Mouse (Mus musculus) spleen, postnatal 36 days (tissue): ENCODE results near the gene Slf2.
A peak's percentile ranks its signal among the peaks of the same experiment; 100 is the strongest.

Experiments used
- DNase-seq, 2 experiments: peaks; one replicate each; pipeline ENCODE4 v3.0.0; 2022; ENCODE audit warnings: low spot score in 2 of 2, mixed read lengths in 1 of 2

Gene Slf2

GRCm38 (mm10) chr19:44930744-44931453, at the start of gene Slf2:
Gene Slf2 (plus strand): TSS chr19:44931151.
- DNase-seq: peak; percentile 99

DNA sequence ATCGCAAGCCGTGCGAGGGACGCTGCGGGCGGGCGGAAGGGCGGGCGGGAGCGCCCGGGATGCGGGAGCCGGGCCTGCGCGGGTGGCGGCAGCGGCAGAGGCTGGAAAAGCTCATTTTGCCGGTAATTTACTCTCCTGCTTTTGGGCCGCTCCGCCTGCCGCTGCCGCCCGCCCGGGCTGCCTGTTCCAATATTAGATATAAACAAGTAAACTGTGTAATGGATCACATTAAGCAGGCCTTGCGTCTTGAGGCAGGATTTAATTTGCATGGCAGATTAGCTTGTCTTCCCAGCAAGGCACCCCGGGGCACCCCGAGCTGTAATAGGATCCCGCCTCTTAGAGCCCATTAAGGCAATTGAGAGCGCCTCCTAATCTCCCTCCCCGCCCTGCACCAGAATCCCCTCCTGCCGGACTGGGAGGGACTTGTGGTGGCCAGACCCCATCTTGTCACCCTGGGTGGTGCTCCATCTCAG, 48.4 kb upstream of the Slf2 start:
- DNase-seq: no peak

DNA sequence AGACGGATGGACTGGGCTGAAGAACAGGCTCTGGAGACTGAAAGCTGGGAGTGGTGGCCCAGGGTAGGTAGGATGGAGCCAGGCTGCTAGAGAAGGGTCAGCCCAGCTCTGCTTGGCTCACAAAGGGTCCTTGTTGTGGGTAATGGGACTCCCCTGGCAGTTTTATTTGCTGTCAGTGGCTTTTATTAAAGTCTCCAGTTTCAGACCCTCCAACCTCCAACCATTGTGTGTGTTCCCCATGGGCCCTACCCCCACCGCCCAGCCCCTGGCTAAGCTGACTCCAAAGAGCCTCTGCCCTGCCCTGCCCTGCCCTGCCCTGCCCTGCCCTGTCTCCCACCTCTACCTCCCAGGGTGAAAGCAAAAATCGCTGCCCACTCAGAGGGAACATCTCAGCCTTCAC, 46.6 kb upstream of the Slf2 start:
- DNase-seq: no peak

- no peak for DNase-seq
Observed at GRCm38 (mm10) chr19:44886475-44886874, 44.5 kb upstream of the Slf2 start.

DNA sequence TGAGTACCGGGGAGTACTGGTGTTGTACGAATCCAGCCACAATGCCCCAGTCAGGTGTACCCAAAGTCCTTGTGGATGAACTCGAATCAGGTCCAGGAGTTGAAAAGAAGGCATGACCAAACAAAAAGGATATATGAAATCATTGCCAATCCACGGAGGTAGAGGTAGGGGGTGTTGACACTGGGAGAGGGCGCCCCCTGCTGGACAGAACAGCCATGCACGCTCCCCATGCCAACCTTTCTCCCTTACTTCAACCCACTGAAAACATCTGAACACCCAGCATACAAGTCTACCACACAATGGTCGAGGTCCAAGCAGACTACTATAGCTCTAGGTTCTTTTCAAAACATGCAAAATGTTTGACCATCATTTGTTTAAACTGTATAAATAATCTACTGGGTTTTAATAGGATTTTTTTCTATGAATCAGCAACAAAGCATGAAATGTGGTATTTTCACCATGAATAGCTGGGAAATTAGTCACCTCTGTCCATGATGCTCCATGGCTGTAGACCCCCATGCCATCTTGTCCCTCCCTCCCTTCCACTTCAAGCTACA, 43.2 kb upstream of the Slf2 start:
- no peak for DNase-seq

- DNase-seq: no peak
Observed at GRCm38 (mm10) chr19:44889548-44889947, 41.4 kb upstream of the Slf2 start.

DNA sequence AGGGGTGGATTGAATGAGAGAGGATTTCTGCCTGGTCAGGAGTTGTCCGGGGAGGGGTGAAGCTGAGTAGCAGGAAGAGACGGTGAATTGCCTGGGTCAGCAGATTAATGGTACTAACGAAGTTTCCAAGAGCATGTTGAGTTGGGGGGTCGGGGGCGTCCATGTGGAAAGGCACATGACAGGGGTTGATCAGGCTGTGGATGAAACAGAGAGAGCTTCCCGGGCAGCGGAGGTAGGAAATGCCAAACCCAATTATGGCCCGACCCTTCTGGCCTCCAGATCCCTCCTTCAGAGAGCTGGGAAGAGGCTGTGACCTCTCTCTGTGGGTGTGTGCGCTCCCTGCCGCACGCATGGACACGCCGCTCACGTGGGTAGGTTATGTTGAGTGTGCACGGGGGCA, 39.5 kb upstream of the Slf2 start:
- no peak for DNase-seq

DNA sequence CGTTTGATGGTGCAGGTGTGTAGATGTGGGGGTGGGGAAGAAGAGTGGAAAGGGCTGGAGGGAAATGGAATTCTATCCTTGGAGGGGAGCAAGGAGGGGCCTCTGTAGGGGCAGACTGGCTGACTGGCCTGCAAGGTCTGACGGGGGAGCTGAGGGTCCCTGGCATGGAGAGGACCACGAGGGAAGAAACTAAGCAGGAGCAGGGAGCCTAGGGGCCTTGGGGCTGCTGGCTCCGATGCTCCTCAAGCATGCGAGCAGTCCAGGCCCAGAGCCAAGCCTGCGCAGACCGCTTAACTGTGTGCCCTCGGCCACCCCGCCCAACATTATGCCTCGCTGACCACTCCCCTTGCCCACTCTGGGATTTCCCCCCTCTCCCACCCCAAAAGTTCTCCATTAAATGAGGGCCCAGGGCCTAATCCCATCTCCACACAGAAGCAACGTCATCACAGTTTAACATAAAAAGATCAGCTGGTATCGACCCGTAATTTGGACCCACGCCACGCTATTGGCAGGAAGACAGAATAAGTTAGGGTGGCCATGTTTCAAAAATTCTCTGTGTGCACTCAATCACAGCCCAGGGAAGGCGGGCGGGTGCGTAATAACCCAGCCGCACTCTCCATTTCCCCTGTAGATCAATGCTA, 37.6 kb upstream of the Slf2 start:
- no peak for DNase-seq

DNA sequence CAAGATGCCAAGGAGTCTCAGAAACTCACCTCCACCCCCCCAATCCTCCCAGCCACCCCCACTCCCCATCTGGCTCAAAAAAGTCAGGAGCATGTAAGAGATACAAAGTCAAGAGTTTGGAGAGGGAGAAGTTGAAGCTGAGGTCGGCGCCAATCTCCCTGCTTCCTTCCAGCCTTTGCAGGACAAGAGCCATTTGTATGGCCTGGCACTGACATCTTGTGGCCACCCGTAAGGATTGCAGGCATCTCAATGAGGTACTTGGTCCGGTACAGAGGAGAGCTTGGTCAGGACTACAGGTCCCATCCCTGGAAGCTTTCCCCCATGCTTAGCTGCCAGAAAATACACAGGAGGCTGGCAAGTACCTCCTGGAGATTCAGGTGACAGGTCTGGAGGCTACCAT, 35.7 kb upstream of the Slf2 start:
- DNase-seq: peak; percentile 14 to 18

DNA sequence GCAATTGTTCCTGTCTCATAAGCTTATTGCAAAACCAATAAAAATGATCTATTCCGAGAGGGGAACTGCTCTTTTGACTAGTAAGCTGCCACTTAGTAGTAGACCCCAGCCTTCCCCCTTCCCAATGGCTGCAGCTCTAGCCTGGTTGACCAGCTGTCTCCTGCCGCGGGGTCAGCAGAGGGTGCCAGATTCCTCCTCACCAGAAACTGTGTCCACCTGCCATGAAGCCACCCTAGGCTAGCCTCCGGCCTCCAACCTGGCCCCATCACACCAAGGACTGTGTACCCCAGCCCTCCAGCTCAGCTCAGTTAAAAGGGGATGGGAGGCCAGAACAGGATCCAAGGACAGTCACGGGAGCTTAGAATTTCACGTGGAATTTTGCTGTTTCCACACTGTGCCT, 34.5 kb upstream of the Slf2 start:
- no peak for DNase-seq

DNA sequence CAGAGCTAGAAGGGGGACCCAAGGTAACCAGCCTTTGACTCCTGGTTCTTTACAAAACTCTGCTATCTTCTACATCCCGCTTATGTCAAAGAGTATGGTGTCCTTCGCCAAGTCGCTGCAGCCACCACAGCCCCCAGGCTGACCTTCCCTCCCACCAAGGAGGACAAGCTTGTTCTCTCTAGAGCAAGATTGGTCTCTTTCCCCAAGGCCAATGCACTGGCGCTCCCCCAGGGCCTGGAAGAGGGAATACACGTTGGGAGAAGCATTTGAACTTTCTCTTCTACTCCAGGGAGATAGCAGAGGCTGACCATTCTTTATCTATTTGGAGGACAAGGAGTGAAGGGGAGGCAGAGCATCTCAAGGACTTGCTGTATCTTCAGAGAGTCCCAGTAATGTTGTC, 33.4 kb upstream of the Slf2 start:
- DNase-seq: no peak

GRCm38 (mm10) chr19:44898646-44899045, 32.3 kb upstream of the Slf2 start:
- no peak for DNase-seq

DNA sequence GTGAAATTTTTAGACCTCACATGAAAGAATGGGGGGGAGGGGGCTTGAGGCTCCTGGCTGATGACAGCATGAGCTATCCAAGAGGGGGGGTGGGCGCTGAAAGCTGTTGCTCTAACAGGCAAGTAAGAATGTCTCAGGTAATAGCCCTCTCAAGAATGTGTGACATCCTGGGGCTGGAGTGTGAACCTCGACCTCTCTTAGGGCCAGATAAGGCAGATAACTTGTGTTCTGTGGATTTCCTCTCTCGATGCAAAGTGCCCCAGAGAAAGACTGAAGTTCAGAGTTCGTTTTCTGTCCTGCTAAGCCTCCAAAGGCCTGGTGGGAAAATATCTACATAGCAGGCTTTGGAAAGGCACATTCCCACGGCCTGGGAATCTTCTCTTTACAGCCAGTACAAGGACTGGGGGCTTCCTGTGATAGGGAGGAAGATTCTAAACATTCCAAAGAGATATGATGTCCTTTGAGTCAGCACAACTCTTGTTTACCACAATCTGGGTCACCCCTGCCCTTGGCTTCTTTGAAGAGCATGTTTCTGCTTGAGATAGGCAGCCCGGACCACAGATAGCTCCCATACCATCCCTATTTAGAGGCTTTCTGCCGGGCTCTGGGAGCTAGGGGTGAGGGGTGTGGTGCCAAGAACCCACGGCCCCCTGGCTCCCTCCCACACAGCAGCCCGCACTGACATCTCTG, 31.7 kb upstream of the Slf2 start:
- DNase-seq: no peak

GRCm38 (mm10) chr19:44899947-44900773, 30.8 kb upstream of the Slf2 start:
- DNase-seq: no peak

DNA sequence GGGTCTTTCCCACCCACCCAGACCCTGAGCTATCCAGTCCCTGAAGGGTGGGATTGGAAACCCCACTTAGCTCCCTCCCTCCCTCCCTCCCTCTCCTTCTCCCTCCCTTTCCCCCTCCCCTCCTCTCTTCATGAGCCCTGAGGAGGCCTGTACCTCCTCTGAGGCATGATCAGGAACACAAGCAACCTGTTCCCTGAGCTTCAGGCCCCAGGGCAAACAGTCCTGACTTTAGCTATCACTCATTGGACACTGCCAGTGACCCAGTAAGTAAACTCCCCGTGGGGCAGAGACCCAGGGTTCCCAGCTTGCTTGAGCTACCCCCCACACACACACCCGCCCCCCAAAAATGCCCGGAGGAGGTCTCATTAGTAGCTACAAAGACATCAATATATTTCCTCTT, 29.9 kb upstream of the Slf2 start:
- no peak for DNase-seq

- DNase-seq: no peak
Observed at GRCm38 (mm10) chr19:44902324-44902723, 28.6 kb upstream of the Slf2 start.

DNA sequence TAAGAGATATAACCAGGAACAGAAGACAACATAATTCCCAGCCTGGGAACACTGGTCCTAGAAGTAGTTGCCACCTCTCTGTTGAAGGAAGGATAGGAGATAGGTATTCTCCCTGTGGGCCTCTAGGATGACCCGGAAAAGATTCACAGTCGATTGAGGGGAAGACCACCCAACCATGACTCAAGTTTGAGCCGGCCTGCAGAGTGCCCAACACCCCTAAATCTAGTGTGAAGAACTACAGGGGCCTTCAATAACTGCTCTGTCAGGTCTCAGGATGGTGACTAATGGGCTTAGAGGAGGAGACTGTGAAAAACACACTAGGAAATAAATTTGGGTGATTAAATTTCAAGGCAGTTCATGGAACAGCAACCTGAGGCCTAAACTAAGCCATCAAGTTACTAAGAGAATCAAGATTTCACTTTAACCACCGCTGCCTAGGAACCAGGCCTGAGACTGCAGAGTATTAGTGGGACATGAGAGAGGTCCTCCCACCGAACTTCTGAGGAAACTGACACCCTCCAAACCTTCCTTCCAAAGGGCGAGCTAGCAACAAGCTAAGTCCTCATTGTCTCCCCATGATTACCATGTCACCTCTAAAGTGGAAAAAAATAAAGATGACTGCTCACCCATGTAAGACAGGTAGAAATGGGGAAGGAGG, 27.5 kb upstream of the Slf2 start:
- no peak for DNase-seq

DNA sequence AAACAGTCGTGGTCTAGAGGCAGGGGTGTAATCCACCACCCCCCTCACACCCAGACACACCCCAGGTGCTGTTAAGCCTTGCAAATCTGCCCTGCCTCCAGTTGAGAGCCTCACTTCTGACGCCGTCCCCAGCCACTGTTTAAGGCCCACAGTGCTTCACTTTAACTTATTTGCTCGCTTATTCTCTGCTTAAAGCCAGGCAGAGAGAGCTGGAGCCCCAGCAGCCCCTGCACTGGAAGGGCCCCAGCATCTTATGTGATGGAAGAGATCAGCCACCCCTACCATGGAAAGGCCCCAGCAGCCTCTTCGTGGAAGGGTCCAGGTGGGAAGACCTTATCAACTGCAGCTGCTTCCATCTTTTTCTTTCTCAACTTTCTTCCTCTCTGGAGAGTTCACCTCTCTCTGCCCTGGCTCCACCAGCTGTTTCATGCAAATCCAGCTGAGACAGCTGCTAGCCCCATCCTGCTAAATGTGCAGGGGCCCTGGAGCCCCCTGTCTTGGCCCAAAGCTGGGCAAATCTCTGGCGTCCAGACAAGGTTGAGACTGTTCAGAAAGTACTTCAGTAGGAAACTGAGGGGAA, 26.7 kb upstream of the Slf2 start:
- DNase-seq: no peak

- DNase-seq: no peak
Observed at GRCm38 (mm10) chr19:44905316-44905715, 25.6 kb upstream of the Slf2 start.

DNA sequence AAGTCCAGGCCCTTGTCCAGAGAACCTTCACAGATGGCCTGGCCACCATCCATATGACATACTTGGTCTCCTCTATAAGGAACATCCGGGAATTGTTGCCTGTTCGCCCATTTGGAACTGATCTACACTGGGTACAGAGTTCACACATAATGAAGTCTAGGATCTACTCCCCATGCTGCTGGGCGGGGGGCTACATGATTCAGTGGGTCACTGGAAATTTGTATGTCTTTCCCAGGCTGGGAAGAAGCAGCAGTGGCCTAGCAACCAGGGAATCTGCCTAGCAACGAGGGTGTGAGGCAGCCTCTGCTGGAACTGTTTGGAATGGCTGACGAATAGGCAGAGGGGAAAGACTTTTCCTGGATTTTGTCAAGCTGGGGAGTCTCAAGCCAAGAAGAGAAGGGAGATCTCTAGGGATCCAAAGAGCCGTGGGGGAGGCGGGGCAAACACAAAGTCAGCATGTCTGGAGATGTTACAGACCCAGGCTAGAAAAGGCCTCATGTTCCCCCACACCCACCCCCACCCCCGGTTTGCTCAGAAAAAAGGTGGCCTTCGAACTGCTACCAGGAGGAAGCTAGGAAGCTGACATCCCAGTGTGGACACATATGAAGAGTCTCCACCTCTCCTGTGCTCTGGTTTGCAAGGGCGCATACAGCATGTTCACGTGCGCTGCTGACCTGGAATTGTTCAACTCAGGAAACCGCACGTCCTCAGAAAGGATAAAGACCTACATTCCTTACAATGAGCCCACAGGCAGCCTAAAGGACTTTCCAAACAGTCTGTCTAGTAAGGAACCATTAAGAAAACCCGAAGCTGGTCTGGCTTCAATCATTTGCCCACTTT, 22.9 kb upstream of the Slf2 start:
- DNase-seq: no peak
